Mouse (Mus musculus): ENCODE results near the gene Mdn1. TPM values are rescaled to one million over a fixed set of nuclear protein-coding genes. Genes with fewer than 3 reads are reported as not detected.

Mdn1 gene
- total and polyA plus RNA-seq, 3 experiments = 16.1 to 49.8 (median 44.5) TPM

GRCm38 (mm10) chr4:32665843-32666242 is 8.9 kb downstream of the Mdn1 start (continued):
- TF ChIP-seq POLR2AphosphoS2 (IDR thresholded peaks at IDR 0.05; ENCODE audit: low read length) = no peak
- 0 out of 2 replicates have a peak, but pooled peaks have one; percentile 43 for TF ChIP-seq TCF12 (IDR thresholded peaks at IDR 0.05; ENCODE audit: low read depth, low read length)
- no peak for TF ChIP-seq ZKSCAN1 (IDR thresholded peaks at IDR 0.05; ENCODE audit: low read depth, low read length)
- TF ChIP-seq POLR2AphosphoS5 (IDR thresholded peaks at IDR 0.05; ENCODE audit: borderline replicate concordance, low read depth, low read length) = no peak
- no peak for TF ChIP-seq KAT2A (conservative IDR thresholded peaks at IDR 0.05; ENCODE audit: low read depth, low read length)
- no peak for TF ChIP-seq ZNF384 (IDR thresholded peaks at IDR 0.05; ENCODE audit: low read depth, low read length)
- TF ChIP-seq MAFK (IDR thresholded peaks at IDR 0.05; ENCODE audit: borderline replicate concordance, low read depth, low read length) = no peak
- TF ChIP-seq CHD1 (IDR thresholded peaks at IDR 0.05; ENCODE audit: low read depth, low read length) = no peak
- no peak for TF ChIP-seq MAZ (IDR thresholded peaks at IDR 0.05; ENCODE audit: low read depth, low read length)
- TF ChIP-seq GABPA (IDR thresholded peaks at IDR 0.05; ENCODE audit: low read depth, low read length) = no peak
- TF ChIP-seq NRF1 (IDR thresholded peaks at IDR 0.05; ENCODE audit: insufficient read depth, low read depth, low read length, poor library complexity, severe bottlenecking) = no peak
- TF ChIP-seq CTCF (IDR thresholded peaks at IDR 0.05 in 2 of 3, conservative IDR thresholded peaks at IDR 0.05 in 1 of 3; ENCODE audit: control insufficient read depth in 1 of 3, insufficient read depth in 1 of 3, low read depth in 2 of 3, low read length in 3 of 3, poor library complexity in 1 of 3, severe bottlenecking in 1 of 3) = no peak
- no peak for TF ChIP-seq HCFC1 (IDR thresholded peaks at IDR 0.05; ENCODE audit: low read depth, low read length)
- TF ChIP-seq SIN3A (IDR thresholded peaks at IDR 0.05; ENCODE audit: low read length) = peak; percentile 31; the same call in 1 of the 2 replicates
- no peak for TF ChIP-seq E2F4 (IDR thresholded peaks at IDR 0.05; ENCODE audit: borderline replicate concordance, low read depth, low read length)
- no peak for TF ChIP-seq TBP (IDR thresholded peaks at IDR 0.05; ENCODE audit: low read depth, low read length)

GRCm38 (mm10) chr4:32668291-32668690 is 11.4 kb downstream of the Mdn1 start:
- Histone ChIP-seq H3K4me1 (ENCODE audit: control insufficient read depth in 1 of 2, insufficient read depth in 2 of 2, low read length in 2 of 2) (peaks cover 0 to 2% of the 10 kb centered on the region in 2 experiments; a peak in 2 of 4 replicates), H3K79me2 (ENCODE audit: control insufficient read depth, insufficient read depth, low read length, poor library complexity) (peaks cover 9% of the 10 kb centered on the region), H3K36me3 (ENCODE audit: control insufficient read depth in 1 of 2, insufficient read depth in 2 of 2, low read length in 2 of 2) (peaks cover 5 to 45% of the 10 kb centered on the region in 2 experiments; a peak in 3 of 4 replicates), H3K9ac (ENCODE audit: control insufficient read depth, low read depth, low read length, poor library complexity, severe bottlenecking) (no peak overlapping the region), H3K27ac (ENCODE audit: control insufficient read depth, low read depth, low read length) (no peak overlapping the region), H3K27me3 (ENCODE audit: control insufficient read depth in 1 of 2, insufficient read depth in 2 of 2, low read length in 2 of 2) (no peaks in the 10 kb centered on the region), H3K4me3 (ENCODE audit: control insufficient read depth in 1 of 2, insufficient read depth in 1 of 2, low read depth in 2 of 2, low read length in 2 of 2) (no peak overlapping the region), H3K9me3 (replicated peaks; ENCODE audit: insufficient read depth, low read length) (no peaks in the 10 kb centered on the region)
- DNase-seq (ENCODE audit: low read depth, low spot score) = peak; percentile 32
- TF ChIP-seq MXI1 (IDR thresholded peaks at IDR 0.05; ENCODE audit: low read depth, low read length) (no peak), NELFE (IDR thresholded peaks at IDR 0.05; ENCODE audit: low read depth, low read length) (no peak), ZKSCAN1 (IDR thresholded peaks at IDR 0.05; ENCODE audit: low read depth, low read length) (no peak), KAT2A (conservative IDR thresholded peaks at IDR 0.05; ENCODE audit: low read depth, low read length) (no peak), CTCF (IDR thresholded peaks at IDR 0.05 in 2 of 3, conservative IDR thresholded peaks at IDR 0.05 in 1 of 3; ENCODE audit: control insufficient read depth in 1 of 3, insufficient read depth in 1 of 3, low read depth in 2 of 3, low read length in 3 of 3, poor library complexity in 1 of 3, severe bottlenecking in 1 of 3) (peak in 2 of 3 experiments; percentile 27 to 31; a peak in 5 of 6 replicates), BHLHE40 (IDR thresholded peaks at IDR 0.05; ENCODE audit: borderline replicate concordance, low read depth, low read length) (no peak), MAFK (IDR thresholded peaks at IDR 0.05; ENCODE audit: borderline replicate concordance, low read depth, low read length) (no peak), ELF1 (IDR thresholded peaks at IDR 0.05; ENCODE audit: low read depth, low read length) (no peak), EP300 (IDR thresholded peaks at IDR 0.05; ENCODE audit: low read depth in 1 of 2, low read length in 2 of 2) (no peak)
